Mouse (Mus musculus): Measurements from ENCODE around the gene Brms1.

Gene Brms1

DNA sequence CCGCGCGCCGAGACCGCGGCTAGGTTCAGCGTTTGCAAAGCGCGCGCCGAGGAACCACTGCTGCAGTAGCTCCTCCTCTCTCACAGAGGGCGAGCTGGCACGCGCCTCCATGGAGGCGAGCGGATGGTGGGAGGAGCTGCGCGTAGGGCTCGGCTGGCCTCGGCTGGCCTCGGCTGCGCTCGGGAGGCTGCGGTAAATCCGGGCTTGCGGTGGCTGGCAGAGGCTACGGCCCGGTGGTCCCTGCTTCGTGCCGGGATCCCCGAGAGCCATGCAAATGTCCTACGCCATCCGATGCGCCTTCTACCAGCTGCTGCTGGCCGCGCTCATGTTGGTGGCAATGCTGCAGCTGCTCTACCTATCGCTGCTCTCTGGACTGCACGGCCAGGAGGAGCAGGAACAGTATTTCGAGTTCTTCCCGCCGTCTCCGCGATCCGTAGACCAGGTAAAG, 2.4 kb upstream of the Brms1 start, which contains the start of the genes B4gat1 and AC124502.3:
B4gat1 (plus strand) TSS at position 118 of the 448 bp plus-strand sequence.
AC124502.3 (plus strand) TSS at position 183 of the 448 bp plus-strand sequence.
- peak; percentile 80 for DNase-seq (ENCODE audit: low read depth)

DNA sequence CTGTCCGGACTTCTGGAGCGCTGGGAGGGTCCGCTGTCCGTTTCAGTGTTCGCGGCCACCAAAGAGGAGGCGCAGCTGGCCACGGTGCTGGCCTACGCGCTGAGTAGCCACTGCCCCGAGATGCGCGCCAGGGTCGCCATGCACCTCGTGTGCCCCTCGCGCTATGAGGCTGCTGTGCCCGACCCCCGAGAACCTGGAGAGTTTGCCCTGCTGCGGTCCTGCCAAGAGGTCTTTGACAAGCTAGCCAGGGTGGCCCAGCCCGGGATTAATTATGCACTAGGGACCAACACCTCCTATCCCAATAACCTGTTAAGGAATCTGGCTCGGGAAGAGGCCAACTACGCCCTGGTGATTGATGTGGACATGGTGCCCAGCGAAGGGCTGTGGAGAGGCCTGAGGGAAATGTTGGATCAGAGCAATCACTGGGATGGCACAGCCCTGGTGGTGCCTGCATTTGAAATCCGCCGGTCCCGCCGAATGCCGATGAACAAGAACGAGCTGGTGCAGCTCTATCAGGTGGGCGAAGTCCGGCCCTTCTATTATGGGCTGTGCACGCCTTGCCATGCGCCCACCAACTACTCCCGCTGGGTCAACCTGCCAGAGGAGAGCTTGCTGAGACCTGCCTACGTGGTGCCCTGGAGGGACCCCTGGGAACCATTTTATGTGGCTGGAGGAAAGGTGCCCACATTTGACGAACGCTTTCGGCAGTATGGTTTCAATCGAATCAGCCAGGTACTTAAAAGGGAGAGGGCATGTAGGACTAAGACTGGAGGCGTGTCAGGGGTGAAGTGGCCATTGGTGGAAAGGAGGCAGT, 1.6 kb upstream of the Brms1 start:
- no peak for DNase-seq (ENCODE audit: low read depth)

DNA sequence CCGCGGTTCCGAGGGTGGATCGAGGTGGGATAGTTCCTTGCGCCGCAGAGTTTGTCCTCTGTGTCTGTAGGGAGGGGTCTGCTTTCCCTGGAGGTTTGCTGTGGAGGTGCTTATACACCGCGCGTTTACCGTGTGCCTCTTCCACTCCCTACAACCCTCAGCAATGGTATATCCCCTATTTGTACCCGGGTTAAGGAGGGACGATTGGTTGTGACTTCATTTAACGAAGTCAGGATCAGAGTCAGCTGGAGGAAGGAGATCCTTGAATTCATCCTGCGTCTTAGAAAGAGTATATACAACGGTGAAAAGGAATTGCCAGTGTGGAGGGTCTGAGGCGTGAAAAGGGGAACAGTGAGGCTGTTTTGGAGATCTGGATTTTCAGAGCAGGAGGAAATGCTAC, 434 bp downstream of the Brms1 start:
- DNase-seq (ENCODE audit: low read depth) = no peak

GRCm38 (mm10) chr19:5045531-5045930, 4.4 kb downstream of the Brms1 start:
- no peak for DNase-seq (ENCODE audit: low read depth)

DNA sequence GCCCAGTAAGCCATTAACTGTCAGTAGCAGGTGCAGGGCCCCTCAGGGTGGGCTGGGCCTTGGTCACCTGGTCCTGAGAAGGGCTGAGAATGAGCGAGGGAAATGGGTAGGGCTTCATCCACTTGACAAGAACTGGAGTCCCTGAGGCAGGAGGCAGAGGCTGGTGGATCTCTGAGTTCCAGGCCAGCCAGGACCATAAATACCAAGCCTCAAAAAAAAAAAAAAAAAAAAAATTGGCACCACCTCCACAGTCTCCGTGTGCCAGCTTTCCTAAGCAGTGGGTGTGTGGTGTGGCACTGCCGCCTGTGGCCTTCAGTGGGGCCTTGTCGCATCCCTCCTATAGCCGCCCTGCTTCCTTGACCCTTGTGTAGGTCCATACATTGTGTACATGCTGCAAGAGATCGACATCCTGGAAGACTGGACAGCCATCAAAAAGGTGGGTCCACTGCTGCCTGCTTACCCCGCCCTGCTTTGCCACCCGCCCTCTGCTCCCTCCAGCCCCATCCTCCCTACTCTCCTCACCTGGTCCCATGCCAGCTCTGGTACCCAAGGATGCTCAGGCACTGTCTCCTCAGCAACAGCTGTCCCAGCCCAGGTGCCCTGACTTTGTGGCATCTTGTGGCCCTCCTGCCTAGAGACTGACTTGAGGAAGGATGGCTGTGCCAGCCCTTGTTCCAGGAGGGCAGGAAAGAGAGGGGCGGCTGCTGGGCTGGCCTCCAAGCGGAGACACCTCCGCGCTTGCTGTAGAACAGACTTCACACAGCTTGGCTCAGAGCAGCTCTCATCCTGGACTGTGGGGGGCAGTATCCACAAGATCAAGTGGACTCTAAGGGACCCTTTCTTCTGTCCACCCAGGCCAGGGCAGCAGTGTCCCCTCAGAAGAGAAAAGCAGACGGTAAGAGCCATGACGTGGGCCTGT, 7.2 kb downstream of the Brms1 start:
- no peak for DNase-seq (ENCODE audit: low read depth)

DNA sequence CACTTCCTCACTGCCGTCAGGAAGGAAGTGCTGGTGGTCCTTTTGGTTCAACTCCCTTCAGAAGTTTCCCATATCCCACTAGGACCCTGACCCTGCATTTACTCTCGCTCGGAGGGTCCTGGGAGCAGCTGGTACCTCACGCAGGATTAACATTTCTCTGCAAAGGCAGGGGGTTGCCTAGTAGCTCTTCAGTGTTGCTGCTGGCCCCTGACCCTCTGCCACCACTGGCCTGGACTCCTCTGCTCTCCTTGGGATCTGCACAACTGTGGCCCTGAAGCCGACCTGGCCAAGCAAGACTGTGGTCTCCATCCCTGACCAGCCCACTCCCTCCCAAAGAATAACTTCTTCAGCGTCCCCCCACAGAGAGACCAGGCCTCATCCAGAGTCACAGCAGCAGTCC, 8.2 kb downstream of the Brms1 start:
- DNase-seq (ENCODE audit: low read depth) = no peak

- no peak for DNase-seq (ENCODE audit: low read depth)
These were observed 9.1 kb downstream of the Brms1 start, which contains the start of gene Rin1 for GRCm38 (mm10) chr19:5050047-5050905. Rin1 (plus strand) TSS chr19:5050481.

DNA sequence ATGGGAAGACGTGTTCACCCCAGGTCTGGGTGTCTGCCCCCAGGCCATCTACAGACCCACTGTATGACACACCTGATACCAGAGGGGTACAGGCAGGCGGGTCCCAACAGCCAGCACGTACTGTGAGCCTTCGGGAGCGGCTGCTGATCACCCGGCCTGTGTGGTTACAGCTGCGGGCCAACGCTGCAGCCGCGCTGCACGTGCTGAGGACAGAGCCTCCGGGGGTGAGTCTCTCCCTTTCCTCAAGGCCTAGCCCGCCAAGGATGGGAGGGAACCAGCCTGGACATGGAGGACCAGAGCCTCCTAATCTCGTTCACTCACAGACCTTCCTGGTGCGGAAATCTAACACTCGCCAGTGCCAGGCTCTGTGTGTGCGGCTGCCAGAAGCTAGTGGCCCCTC, 9.9 kb downstream of the Brms1 start:
- DNase-seq (ENCODE audit: low read depth) = no peak

DNA sequence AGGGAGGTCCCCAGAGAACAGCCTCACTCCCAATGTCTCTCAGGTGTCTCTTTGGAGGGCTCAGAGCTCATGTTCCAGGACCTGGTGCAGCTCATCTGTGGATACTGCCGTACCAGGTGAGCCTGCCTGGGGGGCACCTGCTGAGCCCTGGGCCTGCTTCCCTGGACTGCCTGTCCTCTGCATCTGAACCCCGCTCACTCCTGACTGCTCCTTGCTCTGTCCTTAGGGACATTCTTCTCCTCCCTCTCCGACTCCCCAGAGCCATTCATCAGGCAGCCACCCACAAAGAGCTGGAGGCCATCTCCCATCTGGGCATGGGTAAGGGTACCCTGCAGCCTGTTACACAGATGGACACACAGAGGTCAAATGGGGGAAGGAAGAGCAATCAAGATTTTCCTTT, 10.4 kb downstream of the Brms1 start:
- no peak for DNase-seq (ENCODE audit: low read depth)

GRCm38 (mm10) chr19:5052166-5052822, 11.1 kb downstream of the Brms1 start:
- DNase-seq (ENCODE audit: low read depth) = no peak

- no peak for DNase-seq (ENCODE audit: low read depth)
These were observed 11.7 kb downstream of the Brms1 start for GRCm38 (mm10) chr19:5052853-5053252.

GRCm38 (mm10) chr19:5053909-5054308, 12.8 kb downstream of the Brms1 start:
- no peak for DNase-seq (ENCODE audit: low read depth)

- DNase-seq (ENCODE audit: low read depth) = no peak
These were observed 15.1 kb downstream of the Brms1 start for GRCm38 (mm10) chr19:5056251-5056650.

- no peak for DNase-seq (ENCODE audit: low read depth)
These were observed 17.0 kb downstream of the Brms1 start for GRCm38 (mm10) chr19:5057876-5058775.

DNA sequence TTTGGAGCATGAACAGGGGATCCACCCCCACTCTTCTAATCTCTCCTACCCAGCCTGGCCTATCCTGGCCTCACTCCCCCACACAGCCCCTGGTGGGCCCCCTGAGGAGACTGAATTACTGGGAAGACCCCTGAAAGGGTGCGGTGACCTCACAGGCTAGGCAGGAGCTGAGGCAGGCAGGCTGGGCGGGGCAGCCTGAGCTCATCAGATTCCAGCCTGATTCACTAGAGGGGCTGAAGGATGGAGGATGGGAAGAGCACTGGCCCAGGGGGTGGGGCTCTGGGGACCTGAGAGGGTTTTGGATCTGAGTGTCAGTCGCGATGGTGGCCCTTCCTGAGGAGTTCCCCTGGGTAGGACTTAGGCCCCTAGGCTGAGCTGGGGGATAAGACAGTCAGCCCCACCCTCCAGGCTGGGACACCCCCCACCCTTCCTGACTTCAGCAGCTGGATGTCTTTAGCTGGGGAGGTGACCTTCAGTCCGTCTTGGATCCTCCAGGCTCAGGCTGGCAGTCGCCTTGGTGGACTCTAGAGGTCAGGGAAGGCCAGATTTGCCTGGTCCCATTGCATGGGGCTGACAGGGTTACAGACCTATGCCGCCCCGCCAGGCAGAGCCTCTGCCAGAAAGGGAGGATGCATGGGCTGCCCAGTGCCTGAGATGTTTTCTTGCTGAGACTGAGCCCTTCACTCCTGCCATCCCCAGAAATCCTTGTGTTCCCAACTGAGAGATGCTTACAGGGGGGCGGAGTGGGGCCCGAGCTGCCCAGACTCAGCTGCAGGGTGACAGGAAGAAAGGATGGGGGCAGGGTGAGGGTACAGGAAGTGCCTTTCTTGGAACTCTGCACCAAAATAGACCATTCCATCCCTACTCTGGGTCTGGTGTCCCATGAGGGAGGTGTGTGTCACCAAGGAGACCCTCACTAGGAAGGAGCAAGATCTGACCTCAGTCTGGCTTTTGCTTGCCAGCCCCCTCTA, 17.9 kb downstream of the Brms1 start:
- DNase-seq (ENCODE audit: low read depth) = no peak

- DNase-seq (ENCODE audit: low read depth) = no peak
These were observed 19.5 kb downstream of the Brms1 start for GRCm38 (mm10) chr19:5060365-5061330.

GRCm38 (mm10) chr19:5062041-5062440, 20.9 kb downstream of the Brms1 start:
- DNase-seq (ENCODE audit: low read depth) = no peak

DNA sequence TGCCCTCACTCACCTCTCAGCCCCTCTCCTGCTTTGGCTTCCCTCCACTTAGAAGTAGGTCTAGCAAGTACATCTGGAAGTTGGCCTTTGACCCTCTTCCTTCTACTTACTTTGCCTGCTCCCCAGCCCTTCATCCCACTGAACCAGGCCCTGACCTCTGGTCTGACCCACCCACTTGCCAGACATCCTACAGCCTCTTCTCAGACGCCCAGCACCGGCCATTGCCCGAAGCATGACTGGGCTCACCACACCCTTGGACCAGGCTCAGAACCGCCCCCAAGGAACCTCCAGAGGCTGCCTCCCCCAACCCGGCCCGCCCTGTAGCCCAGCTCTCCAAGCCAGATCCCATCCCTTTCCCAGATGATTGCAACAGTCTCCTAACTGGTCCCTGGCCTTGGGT, 21.3 kb downstream of the Brms1 start:
- DNase-seq (ENCODE audit: low read depth) = no peak

Data from c-Kit-positive CD71-positive TER-119-negative erythroid progenitor cells, embryonic 14.5 days (primary cell).